Mouse (Mus musculus): ENCODE results near the gene Taok3. TPM values are rescaled to one million over a fixed set of nuclear protein-coding genes. Genes with fewer than 3 reads are reported as not detected.

The Taok3 gene
- polyA plus RNA-seq, 1 experiment from 2014 or later: 28.9 TPM

GRCm38 (mm10) chr5:117248351-117248750 lies 128.4 kb downstream of the Taok3 start:
- Histone ChIP-seq H3K36me3 (peaks cover 22% of the 10 kb centered on the region), H3K4me3 (no peak overlapping the region), H3K9ac (replicated peaks) (no peak overlapping the region), H3K27me3 (no peaks in the 10 kb centered on the region), H3K4me2 (replicated peaks) (no peak overlapping the region), H3K9me3 (no peaks in the 10 kb centered on the region), H3K27ac (replicated peaks) (no peak overlapping the region), H3K4me1 (0 out of 2 replicates have a peak, but pooled peaks cover under 1% of the 10 kb centered on the region)
- ATAC-seq (ENCODE audit: low FRiP score, low read depth): no peak
- 29% methylated on average over 10 of the region's 10 CpGs for WGBS

GRCm38 (mm10) chr5:117250796-117251195 lies 130.9 kb downstream of the Taok3 start:
- WGBS: 82% methylated on average over 21 of the region's 24 CpGs
- ATAC-seq (ENCODE audit: low FRiP score, low read depth): no peak
- H3K36me3 ChIP-seq: peaks cover 29% of the 10 kb centered on the region
- no peak overlapping the region for H3K27ac ChIP-seq (replicated peaks)
- no peak overlapping the region for H3K4me2 ChIP-seq (replicated peaks)
- no peaks in the 10 kb centered on the region for H3K27me3 ChIP-seq
- no peaks in the 10 kb centered on the region for H3K9me3 ChIP-seq
- H3K9ac ChIP-seq (replicated peaks): no peak overlapping the region
- no peaks in the 10 kb centered on the region for H3K4me1 ChIP-seq
- H3K4me3 ChIP-seq: no peak overlapping the region

GRCm38 (mm10) chr5:117251763-117252162 lies 131.8 kb downstream of the Taok3 start:
- H3K4me1 ChIP-seq: no peaks in the 10 kb centered on the region
- no peak overlapping the region for H3K9ac ChIP-seq (replicated peaks)
- 89% methylated on average over 3 of the region's 3 CpGs for WGBS
- H3K9me3 ChIP-seq: no peaks in the 10 kb centered on the region
- no peak overlapping the region for H3K4me3 ChIP-seq
- H3K27me3 ChIP-seq: no peaks in the 10 kb centered on the region
- no peak for ATAC-seq (ENCODE audit: low FRiP score, low read depth)
- H3K36me3 ChIP-seq: peaks cover 39% of the 10 kb centered on the region
- no peak overlapping the region for H3K4me2 ChIP-seq (replicated peaks)
- H3K27ac ChIP-seq (replicated peaks): no peak overlapping the region

GRCm38 (mm10) chr5:117258276-117258675 lies 138.3 kb downstream of the Taok3 start:
- no peaks in the 10 kb centered on the region for H3K27me3 ChIP-seq
- H3K9me3 ChIP-seq: no peaks in the 10 kb centered on the region
- no peak for ATAC-seq (ENCODE audit: low FRiP score, low read depth)
- H3K4me3 ChIP-seq: no peak overlapping the region
- no peak overlapping the region for H3K4me2 ChIP-seq (replicated peaks)
- peaks cover 60% of the 10 kb centered on the region for H3K36me3 ChIP-seq
- no peaks in the 10 kb centered on the region for H3K4me1 ChIP-seq
- 94% methylated on average over 15 of the region's 15 CpGs for WGBS
- no peak overlapping the region for H3K27ac ChIP-seq (replicated peaks)
- no peak overlapping the region for H3K9ac ChIP-seq (replicated peaks)

- H3K27me3 ChIP-seq: no peaks in the 10 kb centered on the region
- H3K4me1 ChIP-seq: no peaks in the 10 kb centered on the region
- no peaks in the 10 kb centered on the region; the same call in 1 of the 2 replicates for H3K9me3 ChIP-seq
- H3K9ac ChIP-seq (replicated peaks): no peak overlapping the region
- no peak for ATAC-seq (ENCODE audit: low FRiP score, low read depth)
- H3K36me3 ChIP-seq: peaks cover 59% of the 10 kb centered on the region
- H3K27ac ChIP-seq (replicated peaks): no peak overlapping the region
- WGBS: 87% methylated on average over 21 of the region's 21 CpGs
- no peak overlapping the region for H3K4me3 ChIP-seq
- no peak overlapping the region for H3K4me2 ChIP-seq (replicated peaks)
Measured at GRCm38 (mm10) chr5:117263566-117263965, 143.6 kb downstream of the Taok3 start.

GRCm38 (mm10) chr5:117264701-117265100 lies 144.8 kb downstream of the Taok3 start:
- Histone ChIP-seq H3K9me3 (no peaks in the 10 kb centered on the region; the same call in 1 of the 2 replicates), H3K27ac (replicated peaks) (no peak overlapping the region), H3K9ac (replicated peaks) (no peak overlapping the region), H3K4me1 (no peaks in the 10 kb centered on the region), H3K36me3 (peaks cover 51% of the 10 kb centered on the region), H3K27me3 (no peaks in the 10 kb centered on the region), H3K4me2 (replicated peaks) (no peak overlapping the region), H3K4me3 (no peak overlapping the region)
- 47% methylated on average over 5 of the region's 5 CpGs for WGBS
- ATAC-seq (ENCODE audit: low FRiP score, low read depth): no peak

GRCm38 (mm10) chr5:117267913-117268312 lies 148.0 kb downstream of the Taok3 start:
- no peak overlapping the region for H3K4me3 ChIP-seq
- peaks cover 40% of the 10 kb centered on the region for H3K36me3 ChIP-seq
- no peaks in the 10 kb centered on the region; the same call in 1 of the 2 replicates for H3K9me3 ChIP-seq

GRCm38 (mm10) chr5:117268749-117269148 lies 148.8 kb downstream of the Taok3 start:
- Histone ChIP-seq H3K4me3 (no peak overlapping the region), H3K27ac (replicated peaks) (no peak overlapping the region), H3K9me3 (no peaks in the 10 kb centered on the region; the same call in 1 of the 2 replicates), H3K36me3 (peaks cover 33% of the 10 kb centered on the region), H3K9ac (replicated peaks) (no peak overlapping the region), H3K4me2 (replicated peaks) (no peak overlapping the region), H3K27me3 (no peaks in the 10 kb centered on the region), H3K4me1 (no peaks in the 10 kb centered on the region)
- WGBS: 34% methylated on average over 5 of the region's 5 CpGs
- ATAC-seq (ENCODE audit: low FRiP score, low read depth): no peak

More at GRCm38 (mm10) chr5:117267913-117268312, 148.0 kb downstream of the Taok3 start:
- H3K27me3 ChIP-seq: no peaks in the 10 kb centered on the region
- WGBS: 80% methylated on average over 14 of the region's 14 CpGs
- ATAC-seq (ENCODE audit: low FRiP score, low read depth): no peak
- no peak overlapping the region for H3K9ac ChIP-seq (replicated peaks)
- H3K4me1 ChIP-seq: no peaks in the 10 kb centered on the region
- no peak overlapping the region for H3K27ac ChIP-seq (replicated peaks)
- H3K4me2 ChIP-seq (replicated peaks): no peak overlapping the region

GRCm38 (mm10) chr5:117269395-117269794 lies 149.5 kb downstream of the Taok3 start:
- H3K27ac ChIP-seq (replicated peaks): no peak overlapping the region
- no peaks in the 10 kb centered on the region for H3K9me3 ChIP-seq
- H3K4me2 ChIP-seq (replicated peaks): no peak overlapping the region
- H3K4me1 ChIP-seq: no peaks in the 10 kb centered on the region
- WGBS: 97% methylated on average over 12 of the region's 12 CpGs
- no peak for ATAC-seq (ENCODE audit: low FRiP score, low read depth)
- no peak overlapping the region for H3K9ac ChIP-seq (replicated peaks)
- H3K36me3 ChIP-seq: peaks cover 27% of the 10 kb centered on the region
- H3K27me3 ChIP-seq: no peaks in the 10 kb centered on the region
- H3K4me3 ChIP-seq: no peak overlapping the region

- Histone ChIP-seq H3K27me3 (no peaks in the 10 kb centered on the region), H3K4me2 (replicated peaks) (no peak overlapping the region), H3K9me3 (no peaks in the 10 kb centered on the region), H3K9ac (replicated peaks) (no peak overlapping the region), H3K4me1 (no peaks in the 10 kb centered on the region), H3K27ac (replicated peaks) (no peak overlapping the region), H3K36me3 (peaks cover 5% of the 10 kb centered on the region; the same call in 1 of the 2 replicates), H3K4me3 (no peak overlapping the region)
- no peak for ATAC-seq (ENCODE audit: low FRiP score, low read depth)
- 93% methylated on average over 14 of the region's 14 CpGs for WGBS
Measured at GRCm38 (mm10) chr5:117271945-117272344, 152.0 kb downstream of the Taok3 start.

GRCm38 (mm10) chr5:117274817-117275216 lies 154.9 kb downstream of the Taok3 start:
- Histone ChIP-seq H3K4me2 (replicated peaks) (no peak overlapping the region), H3K27ac (replicated peaks) (no peak overlapping the region), H3K9me3 (no peaks in the 10 kb centered on the region), H3K9ac (replicated peaks) (no peak overlapping the region), H3K27me3 (no peaks in the 10 kb centered on the region), H3K4me1 (no peaks in the 10 kb centered on the region), H3K36me3 (peaks cover 19% of the 10 kb centered on the region; the same call in 1 of the 2 replicates), H3K4me3 (no peak overlapping the region)
- 69% methylated on average over 5 of the region's 5 CpGs for WGBS
- no peak for ATAC-seq (ENCODE audit: low FRiP score, low read depth)

- Histone ChIP-seq H3K4me1 (no peaks in the 10 kb centered on the region), H3K36me3 (peaks cover 41% of the 10 kb centered on the region), H3K4me2 (replicated peaks) (no peak overlapping the region), H3K27ac (replicated peaks) (no peak overlapping the region), H3K4me3 (no peak overlapping the region), H3K27me3 (no peaks in the 10 kb centered on the region), H3K9ac (replicated peaks) (no peak overlapping the region), H3K9me3 (no peaks in the 10 kb centered on the region)
- WGBS: 98% methylated on average over 6 of the region's 6 CpGs
- no peak for ATAC-seq (ENCODE audit: low FRiP score, low read depth)
Measured at GRCm38 (mm10) chr5:117277784-117278183, 157.9 kb downstream of the Taok3 start.
